Mouse (Mus musculus) retina, postnatal 7 days (tissue): ENCODE data around the gene Ephx4.
"Not testable (repeated sequence)": the region's sequence is repeated elsewhere in the genome, so short reads cannot be mapped to it uniquely, and the experiment has no call there.

Source experiments
- DNase-seq: peaks from one replicate; pipeline ENCODE4 v3.0.0-alpha.2; 2012; ENCODE audit warnings: low read depth, low spot score

Gene Ephx4

DNA sequence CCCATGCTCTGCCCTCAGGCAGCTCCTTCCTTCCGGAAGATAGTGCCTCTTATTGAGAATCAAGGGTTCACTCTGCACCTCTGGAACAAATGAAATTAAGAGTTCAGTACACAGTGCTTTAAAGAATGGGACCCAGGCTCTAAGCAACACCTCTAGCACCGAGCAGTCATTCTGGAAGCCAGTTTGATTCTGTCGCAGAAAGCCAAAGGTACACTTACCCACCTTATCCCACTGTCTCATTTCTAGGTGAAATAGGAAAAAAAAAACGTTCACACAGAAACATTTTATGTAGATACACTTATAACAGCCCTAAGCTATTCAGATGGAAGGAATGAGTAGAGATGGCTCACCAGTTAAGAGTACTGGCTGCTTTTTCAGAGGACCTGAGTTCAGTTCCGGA lies at the start of gene Ephx4:
Gene Ephx4, plus strand, starts transcription at position 301 of the 400 bp plus-strand sequence.
- DNase-seq: no peak

GRCm38 (mm10) chr5:107353981-107354380 lies 48.6 kb upstream of the Ephx4 start:
- DNase-seq: no peak

DNA sequence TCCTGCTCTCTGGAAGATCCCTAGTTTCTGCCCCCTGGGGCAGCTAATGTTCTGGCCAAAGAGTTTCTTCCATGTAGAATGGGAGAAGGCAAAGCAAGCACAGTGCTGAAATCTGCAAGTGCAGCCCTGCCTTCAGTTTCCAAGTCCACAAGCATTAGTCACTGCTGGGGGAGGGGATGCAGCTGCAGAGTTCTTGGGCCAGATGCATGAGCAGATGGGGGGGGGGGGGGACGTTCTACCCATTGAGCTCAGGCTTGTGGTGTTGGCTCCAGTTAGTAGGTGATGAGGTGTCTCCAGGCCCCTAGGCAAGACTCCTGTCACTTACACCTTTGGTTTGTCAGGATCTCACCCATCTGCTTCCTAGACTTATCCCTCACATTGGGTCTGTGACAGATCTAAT lies 46.7 kb upstream of the Ephx4 start:
- DNase-seq: no peak

DNA sequence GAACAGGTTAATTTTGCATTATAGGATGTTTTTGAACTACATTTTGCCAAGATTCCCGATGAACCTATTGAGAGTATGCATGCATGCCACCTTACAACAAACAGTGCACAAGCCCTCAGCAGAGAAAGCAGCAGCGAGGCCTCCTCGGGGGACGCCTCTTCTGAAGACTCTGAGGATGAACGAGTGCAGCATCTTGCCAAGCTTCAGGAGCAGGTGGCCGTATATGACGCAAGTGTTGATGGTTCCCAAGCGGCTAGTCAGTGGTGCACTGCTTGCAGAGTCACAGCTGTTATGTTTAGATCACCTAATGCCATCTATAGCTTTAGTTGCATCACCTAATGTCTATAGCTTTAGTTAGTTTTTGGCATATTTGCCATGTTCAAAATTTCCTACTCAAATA lies 44.8 kb upstream of the Ephx4 start:
- no peak for DNase-seq

GRCm38 (mm10) chr5:107359395-107360053 lies 43.0 kb upstream of the Ephx4 start:
- DNase-seq: peak; percentile 77

GRCm38 (mm10) chr5:107360054-107360730 lies 42.3 kb upstream of the Ephx4 start:
- DNase-seq: no peak

- no peak for DNase-seq
Measured at GRCm38 (mm10) chr5:107370040-107370439, 32.5 kb upstream of the Ephx4 start.

DNA sequence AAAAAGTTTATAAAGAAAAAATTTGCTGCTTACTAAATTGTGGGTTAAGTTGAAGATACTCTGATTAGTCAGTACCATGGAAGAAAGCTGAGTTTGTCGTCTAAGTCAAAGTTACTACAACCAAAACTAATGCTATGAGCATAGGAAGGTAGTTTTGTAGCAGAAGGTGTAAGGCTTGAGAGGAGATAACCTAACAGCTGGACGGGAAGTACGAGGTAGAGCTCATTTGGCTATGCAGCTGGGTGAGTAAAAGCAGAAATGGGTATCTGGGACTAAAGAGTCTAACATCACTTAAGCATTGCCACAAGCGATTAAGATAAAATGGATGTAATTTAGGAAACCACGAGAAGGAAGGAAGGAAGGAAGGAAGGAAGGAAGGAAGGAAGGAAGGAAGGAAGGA lies 31.2 kb upstream of the Ephx4 start:
- no peak for DNase-seq

DNA sequence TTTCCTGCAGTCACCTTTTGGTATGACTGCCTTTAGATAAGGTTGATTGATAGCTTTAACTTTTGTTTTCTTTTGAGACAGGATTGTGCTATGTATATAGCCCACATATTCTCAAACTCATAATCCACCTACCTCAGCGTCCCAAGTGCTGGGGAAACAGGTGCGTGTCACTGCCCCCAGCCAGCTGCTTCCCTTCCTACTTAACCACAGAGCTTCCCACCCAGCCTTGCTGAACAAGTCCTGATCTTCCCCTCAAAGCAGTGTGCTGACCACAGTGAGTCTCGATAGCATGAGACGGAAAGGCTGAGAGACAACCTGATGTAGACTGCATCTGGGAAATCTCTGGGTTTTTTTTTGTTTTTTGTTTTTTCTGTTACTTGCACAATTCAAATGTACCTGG lies 29.3 kb upstream of the Ephx4 start:
- DNase-seq: no peak

DNA sequence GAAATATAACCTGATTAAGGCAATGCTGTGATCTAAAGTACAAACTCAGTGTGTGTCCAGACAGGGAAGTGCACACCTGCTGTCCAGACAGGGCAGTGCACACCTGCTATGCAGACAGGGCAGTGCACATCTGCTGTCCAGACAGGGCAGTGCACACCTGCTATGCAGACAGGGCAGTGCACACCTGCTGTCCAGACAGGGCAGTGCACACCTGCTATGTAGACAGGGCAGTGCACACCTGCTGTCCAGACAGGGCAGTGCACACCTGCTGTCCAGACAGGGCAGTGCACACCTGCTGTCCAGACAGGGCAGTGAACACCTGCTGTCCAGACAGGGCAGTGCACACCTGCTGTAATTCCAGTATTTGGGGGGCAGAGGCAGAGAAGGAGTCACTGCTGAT lies 16.1 kb upstream of the Ephx4 start:
- not testable (repeated sequence) for DNase-seq

- no peak for DNase-seq
Measured at GRCm38 (mm10) chr5:107387788-107388187, 14.7 kb upstream of the Ephx4 start.

- no peak for DNase-seq
Measured at GRCm38 (mm10) chr5:107389373-107389772, 13.2 kb upstream of the Ephx4 start.

GRCm38 (mm10) chr5:107394437-107394836 lies 8.1 kb upstream of the Ephx4 start:
- no peak for DNase-seq

GRCm38 (mm10) chr5:107403011-107403946 lies 743 bp downstream of the Ephx4 start:
- DNase-seq: peak; percentile 17

DNA sequence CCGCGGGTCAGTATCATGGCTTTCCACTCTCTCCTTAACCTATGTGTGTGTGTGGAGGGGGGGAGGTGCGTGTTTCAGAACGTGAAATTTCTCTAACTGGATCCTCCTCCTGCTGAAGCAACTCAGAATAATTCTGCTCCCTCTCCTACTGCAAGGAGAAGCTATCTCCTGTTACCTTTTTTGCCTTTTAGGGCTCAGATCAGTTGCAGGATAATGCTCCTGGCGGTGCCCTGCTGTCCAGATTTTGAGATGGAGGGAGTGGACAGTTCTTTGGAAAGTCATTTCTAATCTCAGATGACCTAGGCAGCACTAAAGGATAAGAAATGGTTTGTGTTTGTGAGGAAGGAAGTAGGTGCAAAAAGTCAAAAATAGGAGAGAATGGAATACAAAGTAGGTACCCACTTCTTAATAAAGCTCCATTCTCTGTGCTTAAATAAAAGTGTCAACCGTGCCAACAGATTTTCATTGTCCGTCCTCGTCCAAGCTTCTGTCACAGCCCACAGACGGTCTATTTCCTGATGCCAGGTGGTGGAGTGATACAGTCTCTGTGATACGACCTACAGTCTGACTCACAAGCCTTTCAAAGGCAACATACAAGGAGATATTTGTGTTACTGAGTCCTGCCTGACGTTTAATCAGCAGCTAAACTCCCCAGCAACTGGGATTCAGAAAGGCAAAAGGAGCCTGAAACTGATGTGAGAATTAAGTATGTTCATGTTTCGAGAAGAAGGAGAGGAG lies 1.6 kb downstream of the Ephx4 start:
- DNase-seq: no peak

- DNase-seq: no peak
Measured at GRCm38 (mm10) chr5:107405361-107405760, 2.8 kb downstream of the Ephx4 start.

GRCm38 (mm10) chr5:107410305-107410704 lies 7.8 kb downstream of the Ephx4 start:
- no peak for DNase-seq

- no peak for DNase-seq
Measured at GRCm38 (mm10) chr5:107411326-107411725, 8.8 kb downstream of the Ephx4 start.

DNA sequence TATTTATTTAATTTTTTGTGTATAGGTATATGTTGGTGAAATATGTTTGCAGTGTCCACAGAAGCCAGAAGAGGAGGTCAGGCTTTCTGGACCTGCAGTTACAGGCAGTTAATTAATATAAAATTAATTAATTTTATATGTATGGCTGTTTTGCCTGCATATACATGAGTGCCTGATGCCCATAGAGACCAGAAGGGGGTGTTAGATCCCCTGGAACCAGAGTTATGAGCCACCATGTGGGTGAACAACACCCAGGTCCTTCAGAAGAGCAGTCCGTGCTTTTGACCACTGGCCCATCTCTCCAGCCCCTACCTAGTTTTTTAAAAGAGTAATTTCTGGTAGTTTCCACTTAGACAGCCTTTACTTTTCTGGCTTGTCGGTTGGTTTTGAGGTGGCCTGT lies 9.7 kb downstream of the Ephx4 start:
- no peak for DNase-seq

DNA sequence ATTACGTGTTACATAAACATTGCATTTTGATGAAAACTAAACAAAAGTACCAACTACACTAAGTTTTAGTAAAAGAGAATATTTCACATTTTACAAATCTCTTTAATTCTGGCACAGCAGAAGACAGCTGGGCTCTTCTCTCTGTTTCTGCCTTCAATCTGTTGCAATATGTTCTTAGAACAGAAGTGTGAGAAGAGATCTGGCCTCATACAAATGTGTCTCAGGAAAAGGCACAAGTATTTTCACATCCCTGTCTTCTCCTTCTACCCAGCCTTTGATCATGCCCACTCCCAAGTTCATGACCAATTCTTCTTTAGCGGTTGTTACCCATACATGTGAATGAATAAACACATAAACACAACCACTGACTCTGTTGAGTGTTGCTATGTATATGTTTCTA lies 12.6 kb downstream of the Ephx4 start:
- no peak for DNase-seq

- no peak for DNase-seq
Measured at GRCm38 (mm10) chr5:107421676-107422075, 19.1 kb downstream of the Ephx4 start.

DNA sequence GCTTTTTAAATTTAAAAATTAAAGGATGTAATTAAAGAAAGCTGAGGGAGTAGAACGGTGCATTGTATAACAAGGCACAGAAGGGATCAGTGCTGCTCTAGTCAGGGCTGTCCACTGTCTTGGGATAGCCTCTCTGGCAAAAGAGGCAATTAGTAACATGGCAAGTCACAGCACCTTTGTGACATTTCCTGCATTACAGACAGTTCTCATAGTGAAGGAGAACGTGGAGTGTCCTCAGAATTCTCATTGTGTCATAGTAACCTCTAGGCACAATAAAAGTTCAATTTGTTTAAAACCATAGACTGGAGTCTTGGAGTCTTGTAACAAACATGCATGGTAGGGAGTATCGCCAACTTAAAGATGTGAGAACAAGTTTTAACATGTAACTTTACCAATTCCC lies 28.7 kb downstream of the Ephx4 start, which contains the start of gene Lpcat2b:
Gene Lpcat2b, plus strand, starts transcription at position 301 of the 400 bp plus-strand sequence.
- DNase-seq: no peak
